Mouse (Mus musculus): Measurements from ENCODE around the gene Rnase9. TPM values are rescaled to one million over a fixed set of nuclear protein-coding genes. Genes with fewer than 3 reads are reported as not detected.

Gene Rnase9
- polyA plus RNA-seq (2015; fragmentation: Nextera tagmentation; extraction: Ambion mirVana) = not detected in 2 replicates

- Histone ChIP-seq H3K4me2 (replicated peaks; ENCODE audit: low read depth) (no peak within 1 kb of the TSS), H3K4me1 (replicated peaks; ENCODE audit: control insufficient read depth, insufficient read depth) (no peaks in the 10 kb centered on the region), H3K27me3 (ENCODE audit: control insufficient read depth, insufficient read depth, low read length) (no peaks in the 10 kb centered on the region), H3K27ac (replicated peaks) (no peak within 1 kb of the TSS), H3K4me3 (ENCODE audit: low read depth, low read length) (no peak within 1 kb of the TSS), H3K36me3 (ENCODE audit: control insufficient read depth, insufficient read depth, low read length) (no peaks in the 10 kb centered on the region), H3K9me3 (ENCODE audit: control insufficient read depth, low read length) (no peaks in the 10 kb centered on the region), H3K9ac (ENCODE audit: low read length) (no peak within 1 kb of the TSS)
- WGBS = 83% methylated on average over 6 of the region's 6 CpGs
- ATAC-seq (ENCODE audit: low FRiP score, low TSS enrichment) (no peak), DNase-seq (ENCODE audit: low spot score) (no peak)
- TF ChIP-seq CTCF (IDR thresholded peaks at IDR 0.05; ENCODE audit: low read depth) (no peak), EP300 (optimal IDR thresholded peaks at IDR 0.05) (no peak)
Measured at GRCm38 (mm10) chr14:51041769-51042168, at the start of gene Rnase9. Rnase9 (minus strand) TSS chr14:51041869.

DNA sequence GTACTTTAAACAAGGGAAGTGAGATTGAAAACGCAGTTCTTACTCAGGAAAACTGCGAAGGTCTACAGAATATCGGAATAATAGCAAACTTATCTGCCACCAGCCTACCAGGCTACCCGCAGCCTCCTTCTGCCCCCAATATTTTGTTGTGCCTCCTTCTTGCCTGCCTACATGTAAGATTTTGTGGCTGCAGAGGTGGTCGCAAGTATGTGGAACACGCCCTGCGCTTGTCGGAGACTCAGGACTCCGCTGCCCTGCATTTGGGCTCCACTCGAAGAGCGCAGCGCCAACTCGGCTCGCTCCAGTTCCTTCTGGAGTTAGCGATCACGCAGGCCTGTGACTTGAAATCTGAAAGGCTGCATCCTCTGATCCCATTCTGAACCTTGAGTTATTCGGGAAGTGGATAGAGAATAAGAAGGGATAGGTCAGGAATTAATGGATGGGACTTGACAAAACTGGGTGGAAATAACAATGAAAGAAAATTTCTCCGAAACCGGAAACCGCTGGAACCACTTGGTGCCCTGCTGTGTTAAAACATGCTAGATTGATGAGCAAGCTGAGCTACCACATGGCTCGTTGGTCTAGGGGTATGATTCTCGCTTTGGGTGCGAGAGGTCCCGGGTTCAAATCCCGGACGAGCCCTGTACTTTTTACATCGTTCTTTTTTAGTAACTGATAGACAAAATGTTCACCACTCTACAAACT is 48.6 kb upstream of the Rnase9 start:
- no peaks in the 10 kb centered on the region for H3K27me3 ChIP-seq (ENCODE audit: control insufficient read depth, insufficient read depth, low read length)
- peak overlapping the region; percentile 66 for H3K9ac ChIP-seq (ENCODE audit: low read length)
- H3K4me1 ChIP-seq (replicated peaks; ENCODE audit: control insufficient read depth, insufficient read depth) = no peaks in the 10 kb centered on the region
- under 1% methylated on average over 27 of the region's 27 CpGs for WGBS
- TF ChIP-seq EP300 (optimal IDR thresholded peaks at IDR 0.05) (no peak), CTCF (IDR thresholded peaks at IDR 0.05; ENCODE audit: low read depth) (no peak)
- peak overlapping the region; percentile 63 for H3K4me3 ChIP-seq (ENCODE audit: low read depth, low read length)
- peak overlapping the region; percentile 90 for H3K27ac ChIP-seq (replicated peaks)
- DNase-seq (ENCODE audit: low spot score) = peak; percentile 82
- H3K9me3 ChIP-seq (ENCODE audit: control insufficient read depth, low read length) = no peaks in the 10 kb centered on the region
- peak; percentile 59 for ATAC-seq (ENCODE audit: low FRiP score, low TSS enrichment)
- peak overlapping the region; percentile 77 for H3K4me2 ChIP-seq (replicated peaks; ENCODE audit: low read depth)
- no peaks in the 10 kb centered on the region for H3K36me3 ChIP-seq (ENCODE audit: control insufficient read depth, insufficient read depth, low read length)

DNA sequence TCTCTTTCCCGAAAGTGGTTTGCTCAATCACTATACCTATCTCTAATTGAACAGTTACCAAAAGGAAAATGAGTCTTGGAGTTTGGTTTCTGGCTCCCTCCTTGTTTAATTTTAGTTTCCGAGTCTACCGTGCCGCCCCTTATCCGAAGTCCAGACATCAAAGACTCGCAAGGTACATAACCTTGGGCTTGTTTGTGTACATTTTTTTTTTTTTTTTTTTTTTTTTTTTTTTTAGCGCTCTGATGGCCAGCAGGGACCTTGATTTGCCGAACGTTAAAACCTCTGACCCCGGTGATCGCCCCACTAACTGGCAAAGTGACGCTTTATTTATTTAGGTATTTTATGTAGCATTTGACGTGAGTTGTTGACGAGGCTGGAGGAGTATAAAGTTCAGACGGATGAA is 48.0 kb upstream of the Rnase9 start:
- H3K4me3 ChIP-seq (ENCODE audit: low read depth, low read length) = peak overlapping the region; percentile 63
- no peaks in the 10 kb centered on the region for H3K9me3 ChIP-seq (ENCODE audit: control insufficient read depth, low read length)
- H3K4me2 ChIP-seq (replicated peaks; ENCODE audit: low read depth) = peak overlapping the region; percentile 77
- peak overlapping the region; percentile 90 for H3K27ac ChIP-seq (replicated peaks)
- DNase-seq (ENCODE audit: low spot score) = peak; percentile 42
- H3K4me1 ChIP-seq (replicated peaks; ENCODE audit: control insufficient read depth, insufficient read depth) = no peaks in the 10 kb centered on the region
- H3K9ac ChIP-seq (ENCODE audit: low read length) = peak overlapping the region; percentile 66
- no peaks in the 10 kb centered on the region for H3K27me3 ChIP-seq (ENCODE audit: control insufficient read depth, insufficient read depth, low read length)
- H3K36me3 ChIP-seq (ENCODE audit: control insufficient read depth, insufficient read depth, low read length) = no peaks in the 10 kb centered on the region
- 0% methylated on average over 15 of the region's 15 CpGs for WGBS
- TF ChIP-seq CTCF (IDR thresholded peaks at IDR 0.05; ENCODE audit: low read depth) (no peak), EP300 (optimal IDR thresholded peaks at IDR 0.05) (no peak)
- peak; percentile 19 for ATAC-seq (ENCODE audit: low FRiP score, low TSS enrichment)

GRCm38 (mm10) chr14:51088970-51089673 is 47.5 kb upstream of the Rnase9 start:
- Histone ChIP-seq H3K27ac (replicated peaks) (peak overlapping the region; percentile 90), H3K36me3 (ENCODE audit: control insufficient read depth, insufficient read depth, low read length) (no peaks in the 10 kb centered on the region), H3K9ac (ENCODE audit: low read length) (peak overlapping the region; percentile 66), H3K4me1 (replicated peaks; ENCODE audit: control insufficient read depth, insufficient read depth) (no peaks in the 10 kb centered on the region), H3K4me3 (ENCODE audit: low read depth, low read length) (peak overlapping the region; percentile 63), H3K9me3 (ENCODE audit: control insufficient read depth, low read length) (no peaks in the 10 kb centered on the region), H3K27me3 (ENCODE audit: control insufficient read depth, insufficient read depth, low read length) (no peaks in the 10 kb centered on the region), H3K4me2 (replicated peaks; ENCODE audit: low read depth) (peak overlapping the region; percentile 77)
- ATAC-seq (ENCODE audit: low FRiP score, low TSS enrichment) = peak; percentile 88
- WGBS = under 1% methylated on average over 34 of the region's 34 CpGs
- peak; percentile 93 for DNase-seq (ENCODE audit: low spot score)
- TF ChIP-seq EP300 (optimal IDR thresholded peaks at IDR 0.05) = no peak
- no peak for TF ChIP-seq CTCF (IDR thresholded peaks at IDR 0.05; ENCODE audit: low read depth)

DNA sequence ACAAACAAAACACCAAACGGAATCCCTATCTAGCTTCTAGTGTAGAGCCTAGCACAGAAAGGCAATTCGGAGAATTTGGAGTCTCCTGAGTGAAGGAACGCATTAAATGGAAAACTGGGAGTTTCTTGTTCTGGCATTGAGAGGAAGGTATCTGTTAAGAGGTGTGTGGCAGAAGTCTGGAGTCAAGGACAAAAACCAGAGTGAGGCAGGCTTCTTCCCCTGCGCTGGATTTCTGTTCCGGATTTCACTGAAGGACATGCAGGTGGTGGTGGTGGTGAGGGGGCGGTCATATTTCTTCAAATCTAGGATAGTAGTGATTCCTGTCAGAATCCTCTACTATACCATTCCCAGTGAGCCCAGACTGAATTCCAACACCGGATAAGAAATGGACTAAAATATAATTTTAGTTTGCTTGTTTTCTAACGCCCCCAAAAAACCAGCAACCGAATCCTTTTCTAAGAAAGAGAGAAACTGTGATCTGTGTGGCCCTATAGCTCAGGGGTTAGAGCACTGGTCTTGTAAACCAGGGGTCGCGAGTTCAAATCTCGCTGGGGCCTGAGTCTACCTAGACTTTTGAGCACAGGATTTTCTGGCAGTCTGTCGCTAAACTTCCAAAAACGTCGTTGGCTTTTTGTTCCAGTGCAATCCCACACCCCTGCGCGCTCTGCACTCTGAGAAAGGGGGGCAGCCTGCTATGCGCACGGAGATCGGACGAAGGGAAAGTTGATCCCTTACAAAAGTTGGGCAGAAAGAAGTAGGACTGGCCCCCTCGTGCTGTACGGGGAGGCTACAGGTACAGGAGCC is 46.7 kb upstream of the Rnase9 start:
- H3K27ac ChIP-seq (replicated peaks) = peak overlapping the region; percentile 90
- WGBS = 1% methylated on average over 23 of the region's 23 CpGs
- H3K9me3 ChIP-seq (ENCODE audit: control insufficient read depth, low read length) = no peaks in the 10 kb centered on the region

More for the DNA sequence above, 46.7 kb upstream of the Rnase9 start:
- no peaks in the 10 kb centered on the region for H3K27me3 ChIP-seq (ENCODE audit: control insufficient read depth, insufficient read depth, low read length)
- peak overlapping the region; percentile 62 for H3K9ac ChIP-seq (ENCODE audit: low read length)
- H3K36me3 ChIP-seq (ENCODE audit: control insufficient read depth, insufficient read depth, low read length) = no peaks in the 10 kb centered on the region
- ATAC-seq (ENCODE audit: low FRiP score, low TSS enrichment) (peak; percentile 31), DNase-seq (ENCODE audit: low spot score) (peak; percentile 68)
- H3K4me1 ChIP-seq (replicated peaks; ENCODE audit: control insufficient read depth, insufficient read depth) = no peaks in the 10 kb centered on the region
- peak overlapping the region; percentile 63 for H3K4me3 ChIP-seq (ENCODE audit: low read depth, low read length)
- TF ChIP-seq CTCF (IDR thresholded peaks at IDR 0.05; ENCODE audit: low read depth) = no peak
- TF ChIP-seq EP300 (optimal IDR thresholded peaks at IDR 0.05) = no peak
- H3K4me2 ChIP-seq (replicated peaks; ENCODE audit: low read depth) = peak overlapping the region; percentile 77
